In genomic region chr1:152523292-152523691, GRCm38 (mm10) we compare ENCODE assay signal across 1 mouse cellular context.
TF ChIP-seq lines count a peak whose summit lies in the region.

No protein-coding gene starts in this region.

TF ChIP-seq in MEL, 35 proteins besides CTCF, POLR2A, EP300 and RAD21 (continued from another document):
- TF ChIP-seq MAX (IDR thresholded peaks at IDR 0.05; ENCODE audit: low read length) (no peak), POLR2AphosphoS2 (IDR thresholded peaks at IDR 0.05; ENCODE audit: low read length) (no peak), POLR2AphosphoS5 (IDR thresholded peaks at IDR 0.05; ENCODE audit: borderline replicate concordance, low read depth, low read length) (no peak), MAFK (IDR thresholded peaks at IDR 0.05; ENCODE audit: borderline replicate concordance, low read depth, low read length) (no peak)
